Mouse (Mus musculus): ENCODE measurements around the gene Togaram1.

Togaram1 gene

GRCm38 (mm10) chr12:65048799-65049198, 83.2 kb downstream of the Togaram1 start:
- DNase-seq (ENCODE audit: low spot score): no peak

GRCm38 (mm10) chr12:65058203-65058602, 92.6 kb downstream of the Togaram1 start:
- DNase-seq (ENCODE audit: low spot score): no peak

- DNase-seq (ENCODE audit: low spot score): no peak
Observed at GRCm38 (mm10) chr12:65061082-65061481, 95.5 kb downstream of the Togaram1 start.

- no peak for DNase-seq (ENCODE audit: low spot score)
Observed at GRCm38 (mm10) chr12:65065241-65065640, 99.6 kb downstream of the Togaram1 start.

- no peak for DNase-seq (ENCODE audit: low spot score)
Observed at GRCm38 (mm10) chr12:65066234-65066633, 100.6 kb downstream of the Togaram1 start.

DNA sequence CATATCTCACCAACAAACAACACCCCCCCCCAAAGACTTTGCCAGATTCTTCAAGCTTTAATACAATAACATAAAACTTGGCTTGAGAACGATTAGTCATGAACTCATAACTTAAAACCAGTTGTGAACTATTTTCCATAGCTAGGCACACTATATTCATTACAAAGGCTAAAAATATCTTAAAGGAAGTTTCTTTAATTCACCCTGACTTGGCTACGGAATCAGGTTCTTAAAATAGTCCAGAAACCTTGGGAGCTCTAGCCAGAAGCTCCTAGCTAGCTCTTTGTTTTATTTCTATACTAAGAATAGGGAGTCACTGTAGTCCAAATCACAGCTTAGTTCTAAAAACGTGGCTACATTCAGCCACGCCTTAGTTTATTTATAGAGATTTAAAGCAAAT, 102.8 kb downstream of the Togaram1 start:
- DNase-seq (ENCODE audit: low spot score): no peak
